Mouse (Mus musculus) testis, adult 2 months (tissue): ENCODE results near the gene Il11ra1. TPM values are rescaled to one million over a fixed set of nuclear protein-coding genes. Genes with fewer than 3 reads are reported as not detected.
"Not testable (repeated sequence)": the region's sequence is repeated elsewhere in the genome, so short reads cannot be mapped to it uniquely, and the experiment has no call there.

Experiments used
- H3K27ac ChIP-seq: fragments of 200-500 bp; 2 replicates; pipeline ENCODE4 v1.5.1; 2012; ENCODE audit warnings: low read depth, low read length; ENCODE audit not compliant: control insufficient read depth, insufficient read depth
- H3K27me3 ChIP-seq: fragments of 200-500 bp; 2 replicates; pipeline ENCODE4 v1.6.1; 2012; ENCODE audit warnings: mild to moderate bottlenecking, low read length, moderate library complexity; ENCODE audit not compliant: control insufficient read depth, insufficient read depth
- H3K36me3 ChIP-seq: fragments of 200-500 bp; 2 replicates; pipeline ENCODE4 v1.6.1; 2012; ENCODE audit warnings: mild to moderate bottlenecking, low read length; ENCODE audit not compliant: control insufficient read depth, insufficient read depth
- H3K4me1 ChIP-seq: fragments of 200-500 bp; 2 replicates; pipeline ENCODE4 v1.6.1; 2012; ENCODE audit warnings: low read length; ENCODE audit not compliant: control insufficient read depth, insufficient read depth
- H3K4me3 ChIP-seq: fragments of 200-500 bp; 2 replicates; pipeline ENCODE4 v1.5.1; 2012; ENCODE audit warnings: low read depth, mild to moderate bottlenecking, low read length, moderate library complexity, mixed read lengths; ENCODE audit not compliant: control insufficient read depth
- CTCF ChIP-seq: fragments of 200-500 bp; IDR thresholded peaks from 2 replicates; pipeline ENCODE4 v1.5.1; 2012; ENCODE audit warnings: low read depth, mild to moderate bottlenecking, inconsistent platforms, low read length, moderate library complexity; ENCODE audit not compliant: control insufficient read depth, insufficient read depth, insufficient replicate concordance
- POLR2A ChIP-seq: fragments of 200-500 bp; IDR thresholded peaks from 2 replicates; pipeline ENCODE4 v1.6.1; 2012; ENCODE audit warnings: low read depth, mild to moderate bottlenecking, inconsistent platforms, low read length, moderate library complexity; ENCODE audit not compliant: control insufficient read depth
- polyA plus RNA-seq: library from polyadenylated mRNA; depleted of rRNA; stranded (reverse); fragments of >200 nt; gene quantifications from 2 replicates; pipeline ENCODE4 v1.2.3, GENCODE M21; 2012

Gene Il11ra1
- polyA plus RNA-seq, 1 experiment, result 11.0 TPM

DNA sequence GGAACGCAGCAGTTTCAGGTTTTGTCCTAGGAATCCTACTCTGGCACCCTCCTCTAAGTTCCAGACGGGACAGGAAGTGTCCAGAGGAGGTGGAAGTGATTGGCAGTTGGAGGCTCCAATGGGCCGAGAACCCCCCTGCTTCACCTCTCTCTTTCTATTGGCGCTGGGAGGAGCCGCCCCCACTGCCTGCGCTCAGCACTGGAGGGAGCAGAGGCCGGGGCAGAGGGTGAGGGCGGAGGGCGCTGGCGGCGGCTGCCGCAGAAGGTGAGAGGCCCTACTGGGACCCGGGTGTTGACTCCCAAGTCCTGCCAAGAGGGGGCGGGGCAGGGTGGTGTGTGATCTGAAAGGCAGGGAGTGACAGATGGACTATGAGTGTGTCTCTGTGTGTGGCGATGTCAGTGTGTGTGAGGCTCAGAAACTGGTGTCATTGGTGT lies 60.5 kb downstream of the Il11ra1 start:
- peaks cover 28% of the 10 kb centered on the region for H3K4me1 ChIP-seq
- no peaks in the 10 kb centered on the region for H3K36me3 ChIP-seq
- H3K27me3 ChIP-seq, result no peaks in the 10 kb centered on the region
- H3K4me3 ChIP-seq, result peak overlapping the region; percentile 84
- TF ChIP-seq CTCF (no peak), POLR2A (peak; percentile 55; the same call in 1 of the 2 replicates)
- peak overlapping the region; percentile 82 for H3K27ac ChIP-seq

DNA sequence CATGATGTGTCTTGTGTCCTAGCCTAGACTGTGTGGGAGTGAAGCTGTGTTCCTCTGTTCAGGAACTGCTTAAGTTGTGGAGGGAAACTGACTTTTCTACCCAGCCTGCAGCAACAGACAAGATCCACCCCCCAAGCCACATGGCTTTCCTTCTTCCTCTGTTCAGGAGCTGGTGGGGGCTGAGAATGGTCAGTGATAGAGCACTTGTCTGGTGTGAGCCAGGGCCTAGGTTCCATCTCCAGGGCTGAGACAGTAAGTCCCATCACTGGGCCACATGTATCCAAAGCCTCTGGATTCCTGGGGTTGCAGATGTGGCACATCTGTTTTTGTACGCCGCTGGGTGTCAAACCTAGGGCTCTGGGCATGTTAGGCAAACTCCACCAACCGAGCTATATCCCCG lies 61.1 kb downstream of the Il11ra1 start:
- Histone ChIP-seq H3K4me3 (peak overlapping the region; percentile 84), H3K4me1 (peaks cover 24% of the 10 kb centered on the region)

DNA sequence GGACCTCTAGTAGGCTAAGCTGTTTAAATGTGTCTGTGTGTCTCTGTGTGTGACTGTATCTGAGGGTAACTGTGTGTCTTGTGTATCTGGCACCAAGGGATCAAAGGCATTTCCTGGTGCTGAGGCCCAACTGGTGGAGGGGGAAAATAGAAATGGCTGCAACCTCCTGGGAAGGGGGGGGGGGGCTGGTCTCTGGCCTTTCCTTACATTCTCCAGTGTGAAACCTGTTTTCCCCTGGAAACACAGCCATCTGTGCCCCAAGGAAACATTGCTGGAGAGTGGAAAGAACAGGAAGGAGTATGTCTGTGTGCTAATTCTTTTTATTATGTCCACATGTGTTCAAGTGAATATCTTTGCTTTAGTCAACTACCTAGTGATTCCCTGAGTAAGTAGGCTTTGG lies 61.9 kb downstream of the Il11ra1 start:
- H3K27me3 ChIP-seq, result no peaks in the 10 kb centered on the region
- TF ChIP-seq CTCF (no peak), POLR2A (no peak)
- H3K4me3 ChIP-seq, result no peak overlapping the region
- H3K4me1 ChIP-seq, result peaks cover 17% of the 10 kb centered on the region
- no peak overlapping the region for H3K27ac ChIP-seq
- no peaks in the 10 kb centered on the region for H3K36me3 ChIP-seq

More for the DNA sequence above, 61.1 kb downstream of the Il11ra1 start:
- no peak for TF ChIP-seq POLR2A
- no peak for TF ChIP-seq CTCF
- H3K27me3 ChIP-seq, result no peaks in the 10 kb centered on the region
- no peak overlapping the region; the same call in 1 of the 2 replicates for H3K27ac ChIP-seq
- H3K36me3 ChIP-seq, result no peaks in the 10 kb centered on the region

DNA sequence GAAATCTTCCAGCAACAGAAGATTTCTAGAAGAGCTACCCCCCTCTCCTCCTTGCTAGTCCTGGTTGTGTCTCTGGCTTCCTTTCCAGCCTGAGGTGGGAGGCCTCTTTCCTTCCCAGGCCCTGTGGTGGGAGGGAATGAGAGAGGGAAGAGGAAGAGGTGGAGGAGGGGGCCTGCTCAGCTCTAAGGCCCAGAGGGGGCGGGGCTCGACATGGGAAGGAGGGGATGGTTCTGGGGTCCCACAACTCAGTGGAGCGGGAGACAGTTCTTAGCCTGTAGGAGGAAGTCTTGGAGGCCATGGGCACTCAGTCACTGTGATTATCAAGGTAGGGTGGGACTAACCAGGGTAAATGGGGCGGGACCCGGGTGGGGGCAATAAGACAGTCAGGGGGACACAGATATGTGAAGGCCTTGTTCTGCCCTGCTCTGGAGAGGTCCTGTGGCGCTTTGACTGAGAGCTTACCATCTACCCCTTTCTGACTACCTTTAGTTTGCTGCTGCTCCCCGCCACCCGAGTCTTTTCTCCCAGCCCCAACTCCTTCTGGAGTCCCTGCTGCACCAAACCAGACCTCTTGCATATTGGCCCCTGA lies 62.4 kb downstream of the Il11ra1 start:
- Histone ChIP-seq H3K27me3 (no peaks in the 10 kb centered on the region), H3K4me1 (peaks cover 17% of the 10 kb centered on the region), H3K4me3 (no peak overlapping the region), H3K27ac (no peak overlapping the region), H3K36me3 (no peaks in the 10 kb centered on the region)
- TF ChIP-seq CTCF (no peak), POLR2A (no peak)

DNA sequence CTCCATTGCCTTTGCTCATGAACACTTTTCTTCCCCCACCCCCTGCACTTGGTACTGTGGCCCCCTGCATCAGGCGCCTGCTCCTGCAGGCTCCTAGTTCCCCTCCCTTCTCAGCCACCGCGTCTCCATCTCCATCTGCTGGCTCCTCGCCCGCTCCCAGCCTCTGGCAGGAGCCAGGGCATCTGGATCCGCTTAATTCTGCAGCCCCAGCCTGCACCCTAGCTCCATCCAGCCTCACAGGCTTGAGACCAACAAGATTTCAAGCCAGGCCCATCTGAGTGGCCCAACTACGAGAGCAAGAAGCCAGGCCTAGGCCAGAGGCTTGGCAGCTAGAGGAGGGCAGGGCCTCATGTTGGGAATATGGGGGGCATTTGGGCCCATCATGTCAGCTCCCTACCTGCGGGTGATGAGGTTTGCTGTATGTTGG lies 62.9 kb downstream of the Il11ra1 start:
- peaks cover 17% of the 10 kb centered on the region for H3K4me1 ChIP-seq
- not testable (repeated sequence) for H3K4me3 ChIP-seq, H3K27me3 ChIP-seq, H3K27ac ChIP-seq, H3K36me3 ChIP-seq

DNA sequence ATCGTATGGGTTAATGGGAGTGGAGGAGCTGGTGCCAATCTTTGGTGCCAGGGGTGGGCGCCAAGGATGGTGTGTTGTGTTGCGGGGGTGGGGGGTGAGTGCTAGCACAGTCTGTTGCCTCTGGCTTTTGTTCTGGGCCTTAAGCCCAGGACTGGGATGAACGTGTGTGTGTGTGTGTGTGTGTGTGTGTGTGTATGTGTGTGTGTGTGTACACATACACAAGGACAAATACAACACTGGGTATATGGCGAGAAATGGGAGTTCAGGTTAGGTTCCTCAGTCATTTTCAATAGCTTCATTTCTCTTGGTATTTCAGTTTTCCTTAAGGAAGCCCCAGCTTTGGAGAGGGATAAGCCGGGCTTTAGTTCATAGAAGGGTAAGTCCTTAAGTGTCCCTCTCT lies 63.4 kb downstream of the Il11ra1 start:
- H3K4me1 ChIP-seq, result peaks cover 17% of the 10 kb centered on the region
- H3K36me3 ChIP-seq, H3K4me3 ChIP-seq, H3K27me3 ChIP-seq, H3K27ac ChIP-seq: not testable (repeated sequence)

DNA sequence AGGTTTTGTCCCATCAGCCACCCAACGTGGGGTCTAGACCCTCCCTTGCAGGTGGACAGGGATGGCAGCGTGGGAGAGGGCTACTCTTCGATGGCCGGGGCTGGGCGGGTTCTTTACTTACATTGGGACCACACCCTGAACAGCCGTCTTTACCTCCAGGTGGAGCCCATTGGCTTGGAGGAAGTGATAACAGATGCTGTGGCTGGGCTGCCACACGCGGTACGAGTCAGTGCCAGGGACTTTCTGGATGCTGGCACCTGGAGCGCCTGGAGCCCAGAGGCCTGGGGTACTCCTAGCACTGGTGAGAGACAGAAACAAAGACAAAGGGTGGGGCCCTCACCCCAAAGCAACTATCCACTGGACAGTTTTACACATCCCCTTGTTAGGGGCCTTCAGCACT lies 67.5 kb downstream of the Il11ra1 start:
- H3K27me3 ChIP-seq, H3K27ac ChIP-seq, H3K36me3 ChIP-seq, H3K4me1 ChIP-seq, H3K4me3 ChIP-seq: not testable (repeated sequence)

DNA sequence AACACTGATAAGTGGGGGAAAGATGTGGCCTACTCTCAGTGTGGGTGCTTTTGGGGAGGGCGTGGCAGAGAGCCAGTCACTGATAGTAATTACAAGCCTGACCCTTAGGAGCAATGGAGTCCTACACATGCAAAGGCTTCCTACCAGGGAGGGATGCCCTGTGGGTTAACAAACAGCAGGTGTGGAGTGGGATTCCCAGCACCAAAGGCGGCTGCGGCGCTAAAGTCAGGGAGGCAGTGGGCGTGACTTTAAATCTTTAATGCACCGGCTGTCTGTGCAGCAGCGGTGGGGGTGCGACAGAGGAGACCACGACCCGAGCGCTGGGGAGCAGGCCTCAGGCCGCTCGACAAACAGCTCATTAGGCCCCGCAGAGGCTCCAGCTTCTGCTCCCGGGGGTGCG lies 73.2 kb downstream of the Il11ra1 start:
- H3K27me3 ChIP-seq, H3K36me3 ChIP-seq, H3K27ac ChIP-seq, H3K4me1 ChIP-seq: not testable (repeated sequence)
- H3K4me3 ChIP-seq, result peak overlapping the region; percentile 75

DNA sequence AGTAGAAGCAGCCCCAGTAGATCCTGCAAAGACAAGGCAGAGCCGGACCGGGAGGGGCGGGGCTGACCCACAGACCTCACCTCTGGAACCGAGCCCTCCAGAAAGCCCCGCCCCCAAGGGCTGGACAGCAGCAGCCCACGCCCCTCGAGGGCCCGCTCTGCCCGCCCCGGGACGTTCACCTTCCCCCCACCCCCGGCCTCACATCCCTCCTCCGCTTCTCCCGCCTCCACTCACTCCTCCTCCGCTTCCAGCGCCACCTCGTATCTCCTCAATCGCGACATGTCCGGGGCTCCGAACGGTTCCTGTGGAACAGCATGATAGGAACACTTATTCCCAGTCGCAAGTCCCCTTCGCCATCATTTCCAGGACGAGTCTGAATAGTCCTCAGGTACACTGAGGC lies 73.7 kb downstream of the Il11ra1 start:
- H3K4me1 ChIP-seq, H3K36me3 ChIP-seq, H3K27me3 ChIP-seq: not testable (repeated sequence)
- peak overlapping the region; percentile 87 for H3K4me3 ChIP-seq
- H3K27ac ChIP-seq, result peak overlapping the region; percentile 76
